Mouse (Mus musculus): Measurements from ENCODE around the gene Mfsd9. TPM values are rescaled to one million over a fixed set of nuclear protein-coding genes. Genes with fewer than 3 reads are reported as not detected.

Gene Mfsd9
- polyA plus RNA-seq, 1 experiment from 2014 or later, result 3.9 TPM

DNA sequence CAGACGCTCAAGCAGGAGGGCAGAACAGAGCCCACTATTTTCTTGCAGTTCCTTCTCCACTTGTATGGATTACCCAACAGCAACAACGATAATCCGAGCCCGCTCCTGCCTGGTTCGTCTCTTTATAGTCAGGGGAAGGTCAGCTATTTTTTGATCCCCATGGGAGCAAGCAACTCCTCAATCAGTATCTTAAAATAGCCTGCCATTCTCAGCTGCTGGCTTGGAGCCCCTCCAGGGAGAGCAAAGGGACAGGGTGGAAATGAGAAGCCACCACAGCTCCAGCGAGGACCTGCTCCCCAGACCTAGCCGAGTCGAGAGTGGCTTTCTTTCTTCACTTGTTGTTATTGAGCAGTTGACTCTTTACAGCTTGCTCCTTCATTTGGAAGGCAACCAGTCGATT, 14.9 kb upstream of the Mfsd9 start, which contains the start of gene Tmem182:
Gene Tmem182, plus strand, starts transcription at position 251 of the 400 bp plus-strand sequence.
- H3K27ac ChIP-seq (replicated peaks), result no peak within 1 kb of the TSS
- H3K36me3 ChIP-seq, result no peaks in the 10 kb centered on the region
- 56% methylated on average over 9 of the region's 9 CpGs for WGBS
- no peaks in the 10 kb centered on the region for H3K9me3 ChIP-seq (replicated peaks)
- no peaks in the 10 kb centered on the region for H3K4me1 ChIP-seq
- no peak within 1 kb of the TSS for H3K4me2 ChIP-seq (replicated peaks)
- H3K9ac ChIP-seq, result no peak within 1 kb of the TSS
- no peaks in the 10 kb centered on the region for H3K27me3 ChIP-seq
- no peak within 1 kb of the TSS for H3K4me3 ChIP-seq (replicated peaks)
- no peak for ATAC-seq (ENCODE audit: insufficient number of reproducible peaks, low FRiP score, low TSS enrichment, low read depth)

DNA sequence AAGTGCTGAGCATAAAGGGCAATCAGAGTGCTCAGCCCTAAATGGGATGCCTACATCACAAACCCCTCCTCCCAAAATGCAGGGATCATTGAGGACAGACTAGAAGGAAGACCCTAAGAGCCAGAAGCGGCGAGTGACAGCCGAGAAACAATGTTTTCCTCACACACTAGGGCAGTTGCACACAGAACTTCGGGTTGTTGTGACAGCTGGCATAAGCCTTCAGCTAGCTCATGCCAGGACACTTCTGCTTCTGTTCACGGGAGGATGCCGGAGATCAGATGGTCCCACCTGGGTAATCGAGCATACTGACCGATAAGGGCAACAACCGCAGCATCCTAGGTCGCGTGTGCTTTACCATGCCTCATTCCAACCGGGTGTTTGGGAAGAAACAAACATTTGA, 13.6 kb upstream of the Mfsd9 start:
- Histone ChIP-seq H3K9me3 (replicated peaks) (no peaks in the 10 kb centered on the region), H3K27me3 (no peaks in the 10 kb centered on the region), H3K4me2 (replicated peaks) (no peak overlapping the region), H3K4me3 (replicated peaks) (no peak overlapping the region), H3K9ac (no peak overlapping the region), H3K36me3 (no peaks in the 10 kb centered on the region), H3K4me1 (no peaks in the 10 kb centered on the region), H3K27ac (replicated peaks) (no peak overlapping the region)
- 83% methylated on average over 12 of the region's 12 CpGs for WGBS
- ATAC-seq (ENCODE audit: insufficient number of reproducible peaks, low FRiP score, low TSS enrichment, low read depth), result no peak

DNA sequence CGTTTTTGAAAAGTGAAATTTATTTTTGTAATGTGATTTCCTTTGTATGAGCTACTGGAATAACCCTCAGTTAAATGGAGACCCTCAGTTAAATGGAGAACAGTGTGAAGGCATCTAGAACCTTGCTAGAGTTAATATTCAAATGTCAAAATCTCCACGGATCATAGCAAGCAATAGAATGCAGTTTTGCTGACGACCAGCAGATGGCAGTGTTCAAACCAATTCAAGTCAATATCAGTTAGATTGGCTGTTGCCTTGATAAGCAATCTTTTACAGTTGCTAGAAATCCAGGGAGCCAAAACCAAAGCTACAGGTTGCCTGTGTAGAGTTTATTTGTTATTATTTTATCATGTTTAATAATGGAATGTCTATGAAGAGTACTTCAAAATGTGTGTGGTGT, 12.3 kb upstream of the Mfsd9 start:
- Histone ChIP-seq H3K27me3 (no peaks in the 10 kb centered on the region), H3K9me3 (replicated peaks) (no peaks in the 10 kb centered on the region), H3K4me3 (replicated peaks) (no peak overlapping the region), H3K27ac (replicated peaks) (no peak overlapping the region), H3K36me3 (no peaks in the 10 kb centered on the region), H3K9ac (no peak overlapping the region), H3K4me1 (no peaks in the 10 kb centered on the region), H3K4me2 (replicated peaks) (no peak overlapping the region)
- no peak for ATAC-seq (ENCODE audit: insufficient number of reproducible peaks, low FRiP score, low TSS enrichment, low read depth)
- WGBS, result 26% methylated on average over 3 of the region's 3 CpGs

DNA sequence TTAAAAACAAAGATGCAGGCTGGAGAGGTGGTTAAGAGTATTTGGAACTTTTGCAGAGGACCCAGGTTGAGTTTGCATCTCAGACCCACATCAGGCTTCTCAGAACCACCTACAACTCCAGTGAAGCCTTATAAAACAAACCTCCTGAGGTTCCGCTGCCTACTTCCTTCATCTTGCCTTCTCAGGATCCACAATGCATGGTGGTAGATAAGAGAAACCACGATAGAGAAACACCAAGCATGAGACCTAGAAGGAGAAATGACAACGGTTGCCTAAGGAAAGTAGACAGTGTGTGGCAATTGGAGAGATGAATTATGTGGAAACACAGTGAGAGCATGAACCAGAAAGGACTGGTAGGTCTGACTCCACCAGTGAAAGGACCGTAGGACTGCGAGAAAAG, 10.4 kb upstream of the Mfsd9 start:
- no peak overlapping the region for H3K4me2 ChIP-seq (replicated peaks)
- no peak overlapping the region for H3K4me3 ChIP-seq (replicated peaks)
- no peaks in the 10 kb centered on the region for H3K36me3 ChIP-seq
- H3K9me3 ChIP-seq (replicated peaks), result no peaks in the 10 kb centered on the region
- ATAC-seq (ENCODE audit: insufficient number of reproducible peaks, low FRiP score, low TSS enrichment, low read depth), result no peak
- no peaks in the 10 kb centered on the region for H3K27me3 ChIP-seq
- H3K4me1 ChIP-seq, result no peaks in the 10 kb centered on the region
- H3K27ac ChIP-seq (replicated peaks), result no peak overlapping the region
- H3K9ac ChIP-seq, result no peak overlapping the region
- 86% methylated on average over 5 of the region's 5 CpGs for WGBS

DNA sequence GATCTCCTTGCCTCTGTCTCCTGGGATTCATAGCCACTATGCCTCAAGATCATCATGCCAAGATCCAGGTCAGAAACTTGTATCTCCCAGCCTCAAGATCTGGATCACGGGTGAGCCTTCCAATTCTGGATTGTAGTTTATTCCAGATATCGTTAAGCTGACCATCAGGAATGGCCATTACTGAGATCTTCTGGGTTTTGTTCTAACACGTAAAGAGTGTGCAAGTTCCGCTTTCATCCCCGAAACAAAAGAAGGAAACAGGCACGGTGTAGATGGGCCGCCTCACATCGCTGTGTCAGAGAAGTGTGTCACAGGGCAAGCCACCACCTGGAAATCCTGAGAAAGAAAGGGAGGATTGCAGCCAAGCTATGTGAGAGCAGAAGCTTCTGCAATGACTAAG, 8.6 kb upstream of the Mfsd9 start:
- no peak for ATAC-seq (ENCODE audit: insufficient number of reproducible peaks, low FRiP score, low TSS enrichment, low read depth)
- Histone ChIP-seq H3K27me3 (no peaks in the 10 kb centered on the region), H3K9ac (no peak overlapping the region), H3K4me3 (replicated peaks) (no peak overlapping the region), H3K36me3 (no peaks in the 10 kb centered on the region), H3K4me1 (no peaks in the 10 kb centered on the region), H3K9me3 (replicated peaks) (no peaks in the 10 kb centered on the region), H3K27ac (replicated peaks) (no peak overlapping the region), H3K4me2 (replicated peaks) (no peak overlapping the region)
- WGBS, result 88% methylated on average over 8 of the region's 8 CpGs

DNA sequence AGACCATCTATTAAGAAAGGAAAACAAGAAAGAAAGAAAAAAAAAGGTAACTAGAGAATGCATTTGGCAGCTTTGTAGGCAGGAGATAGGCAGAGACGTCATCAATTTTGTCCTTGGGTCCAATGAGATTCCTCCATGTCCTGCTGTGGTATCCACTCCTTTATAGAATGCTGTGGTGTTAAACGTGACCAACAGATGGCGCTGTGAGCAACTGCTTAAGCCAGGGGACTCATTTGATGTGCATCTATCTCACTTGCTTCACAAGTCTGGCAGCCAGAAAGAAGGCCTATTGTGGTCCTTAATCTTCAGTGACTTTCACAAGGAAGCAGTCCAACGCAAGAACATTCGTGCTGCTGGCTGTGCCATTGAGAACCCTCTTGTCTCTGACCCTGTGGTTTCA, 6.9 kb upstream of the Mfsd9 start:
- H3K4me3 ChIP-seq (replicated peaks), result no peak overlapping the region
- no peak overlapping the region for H3K27ac ChIP-seq (replicated peaks)
- H3K27me3 ChIP-seq, result no peaks in the 10 kb centered on the region
- no peaks in the 10 kb centered on the region for H3K36me3 ChIP-seq
- H3K9me3 ChIP-seq (replicated peaks), result no peaks in the 10 kb centered on the region
- H3K4me1 ChIP-seq, result no peaks in the 10 kb centered on the region
- WGBS, result 16% methylated on average over 5 of the region's 5 CpGs
- ATAC-seq (ENCODE audit: insufficient number of reproducible peaks, low FRiP score, low TSS enrichment, low read depth), result no peak
- no peak overlapping the region for H3K4me2 ChIP-seq (replicated peaks)
- H3K9ac ChIP-seq, result no peak overlapping the region

DNA sequence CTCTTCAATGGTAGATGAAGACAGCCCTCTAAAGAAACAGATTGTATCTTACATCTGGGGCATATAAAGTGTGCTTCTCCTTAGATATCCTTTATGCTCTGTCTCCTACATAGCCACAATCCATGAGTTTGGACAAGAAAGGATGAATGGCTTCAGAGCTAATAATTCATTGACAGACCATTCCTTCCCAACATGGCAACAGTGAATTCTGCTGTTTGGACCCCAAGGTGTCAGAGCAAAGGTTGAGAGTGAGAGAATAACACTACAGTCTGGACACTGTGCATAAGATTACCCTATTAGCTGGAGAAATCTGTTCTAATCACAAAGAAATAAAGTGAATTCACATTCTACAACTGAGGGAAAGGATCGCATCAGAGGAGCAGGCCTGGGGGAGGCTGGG, 5.0 kb upstream of the Mfsd9 start:
- WGBS, result 96% methylated on average over 1 of the region's 1 CpGs
- ATAC-seq (ENCODE audit: insufficient number of reproducible peaks, low FRiP score, low TSS enrichment, low read depth), result no peak
- Histone ChIP-seq H3K27me3 (no peaks in the 10 kb centered on the region), H3K9ac (no peak overlapping the region), H3K36me3 (no peaks in the 10 kb centered on the region), H3K4me2 (replicated peaks) (no peak overlapping the region), H3K9me3 (replicated peaks) (no peaks in the 10 kb centered on the region), H3K27ac (replicated peaks) (no peak overlapping the region), H3K4me3 (replicated peaks) (no peak overlapping the region), H3K4me1 (no peaks in the 10 kb centered on the region)

DNA sequence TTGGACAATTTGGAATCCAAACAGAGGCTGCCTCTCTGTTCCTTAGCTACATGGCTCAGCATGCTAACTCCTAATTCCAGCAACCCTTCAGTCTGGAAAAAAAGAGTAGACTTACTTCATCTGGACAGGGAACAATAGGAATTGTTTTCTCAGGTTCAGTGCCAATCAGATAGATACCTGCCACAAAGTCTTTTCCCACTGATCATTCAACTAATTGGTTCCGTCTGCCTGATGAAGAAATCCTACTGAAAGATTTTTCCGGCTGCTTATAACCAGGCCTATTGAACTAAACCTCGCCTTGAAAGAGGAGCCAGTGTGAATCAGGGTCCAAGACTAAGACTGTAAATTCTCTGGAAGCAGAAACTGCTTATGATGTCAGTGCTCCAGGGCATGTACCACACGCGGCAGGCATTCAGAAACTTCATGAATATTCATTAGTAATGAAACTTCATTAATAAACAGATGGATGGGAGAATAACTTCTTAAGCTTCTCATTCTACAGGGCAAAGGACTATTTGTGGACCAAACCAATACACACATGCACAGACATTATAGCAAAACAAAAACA, 737 bp downstream of the Mfsd9 start:
- H3K4me1 ChIP-seq, result 0 out of 2 replicates have a peak, but pooled peaks cover 3% of the 10 kb centered on the region
- peak; percentile 22 for ATAC-seq (ENCODE audit: insufficient number of reproducible peaks, low FRiP score, low TSS enrichment, low read depth)
- no peaks in the 10 kb centered on the region; the same call in 1 of the 2 replicates for H3K36me3 ChIP-seq
- no peaks in the 10 kb centered on the region for H3K9me3 ChIP-seq (replicated peaks)
- WGBS, result 14% methylated on average over 5 of the region's 5 CpGs
- no peaks in the 10 kb centered on the region for H3K27me3 ChIP-seq
- peak overlapping the region; percentile 60 for H3K4me2 ChIP-seq (replicated peaks)
- peak overlapping the region; percentile 80; the same call in 1 of the 2 replicates for H3K27ac ChIP-seq (replicated peaks)
- H3K9ac ChIP-seq, result no peak overlapping the region
- peak overlapping the region; percentile 66 for H3K4me3 ChIP-seq (replicated peaks)

DNA sequence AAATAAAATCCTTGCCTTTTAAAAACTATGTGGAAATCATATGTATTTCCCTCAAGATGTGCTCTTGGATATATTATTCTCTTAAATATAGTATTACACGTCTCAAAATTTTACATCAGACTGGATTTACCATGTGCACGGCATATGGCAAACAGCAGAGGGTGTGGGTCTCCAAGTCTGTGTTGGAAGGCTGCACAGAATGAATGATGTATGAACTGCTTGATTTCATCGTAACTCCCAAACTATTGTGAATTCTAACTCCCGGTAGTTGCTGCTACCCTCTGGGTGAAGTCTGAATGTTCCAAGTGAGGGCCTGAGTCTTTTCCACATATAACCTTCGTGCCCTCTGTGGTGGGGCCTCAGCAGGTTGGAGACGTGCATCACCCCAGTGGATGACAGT, 1.5 kb downstream of the Mfsd9 start:
- H3K36me3 ChIP-seq, result no peaks in the 10 kb centered on the region; the same call in 1 of the 2 replicates
- 0 out of 2 replicates have a peak, but pooled peaks cover 3% of the 10 kb centered on the region for H3K4me1 ChIP-seq
- H3K4me2 ChIP-seq (replicated peaks), result peak overlapping the region; percentile 60; the same call in 1 of the 2 replicates
- no peak overlapping the region for H3K9ac ChIP-seq
- H3K27ac ChIP-seq (replicated peaks), result peak overlapping the region; percentile 80
- H3K9me3 ChIP-seq (replicated peaks), result no peaks in the 10 kb centered on the region
- no peak overlapping the region for H3K4me3 ChIP-seq (replicated peaks)
- no peaks in the 10 kb centered on the region for H3K27me3 ChIP-seq
- no peak for ATAC-seq (ENCODE audit: insufficient number of reproducible peaks, low FRiP score, low TSS enrichment, low read depth)
- WGBS, result 56% methylated on average over 6 of the region's 6 CpGs

DNA sequence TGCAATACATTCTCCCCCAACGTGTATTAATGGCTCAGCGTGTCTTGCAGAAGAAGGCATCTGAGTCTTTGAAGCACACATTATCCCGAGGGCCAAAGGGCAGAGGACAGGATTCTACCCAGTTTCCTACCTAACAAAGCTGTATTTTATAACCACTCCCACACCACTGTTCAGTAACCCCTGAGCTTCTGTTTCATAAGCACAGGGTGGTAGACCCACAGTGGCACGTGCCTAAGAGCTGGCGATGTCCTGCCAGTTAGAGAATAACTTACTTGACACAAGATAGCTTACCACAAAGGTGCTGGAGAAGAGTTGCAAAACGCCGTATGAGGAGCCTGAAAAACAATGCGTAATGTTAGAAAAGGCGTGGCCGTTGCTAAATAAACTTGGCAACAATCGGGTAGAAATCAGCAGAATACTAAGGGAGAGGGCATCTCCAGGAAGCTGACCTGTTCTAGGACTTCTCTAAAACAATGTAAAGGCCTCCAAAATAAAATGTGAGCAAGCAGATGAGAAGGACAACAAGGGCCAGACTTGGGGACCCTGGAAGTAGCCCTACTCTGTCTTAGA, 4.5 kb downstream of the Mfsd9 start:
- Histone ChIP-seq H3K4me2 (replicated peaks) (no peak overlapping the region), H3K9me3 (replicated peaks) (no peaks in the 10 kb centered on the region), H3K36me3 (peaks cover 4% of the 10 kb centered on the region), H3K27me3 (no peaks in the 10 kb centered on the region), H3K4me3 (replicated peaks) (no peak overlapping the region), H3K4me1 (0 out of 2 replicates have a peak, but pooled peaks cover 3% of the 10 kb centered on the region), H3K27ac (replicated peaks) (no peak overlapping the region), H3K9ac (no peak overlapping the region)
- 82% methylated on average over 11 of the region's 11 CpGs for WGBS
- ATAC-seq (ENCODE audit: insufficient number of reproducible peaks, low FRiP score, low TSS enrichment, low read depth), result no peak

DNA sequence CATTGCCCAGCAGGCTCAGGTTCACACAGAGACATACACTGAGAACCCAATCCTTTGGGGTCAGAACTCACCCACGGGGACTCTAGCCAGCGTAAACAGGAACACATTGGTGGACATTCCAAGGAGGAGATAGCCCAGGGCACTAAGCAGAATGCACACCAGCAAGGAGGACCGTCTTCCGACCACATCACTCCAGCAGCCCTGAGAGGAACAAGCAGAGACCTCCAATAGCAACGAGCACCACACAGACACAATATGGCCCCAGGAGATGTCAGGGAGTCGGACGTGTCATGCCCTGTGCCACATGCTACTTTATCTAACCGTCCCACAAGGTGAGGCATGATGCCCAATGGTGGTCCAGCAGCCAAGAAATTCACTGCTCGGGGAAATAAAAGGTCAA, 6.2 kb downstream of the Mfsd9 start:
- WGBS, result 82% methylated on average over 9 of the region's 9 CpGs

DNA sequence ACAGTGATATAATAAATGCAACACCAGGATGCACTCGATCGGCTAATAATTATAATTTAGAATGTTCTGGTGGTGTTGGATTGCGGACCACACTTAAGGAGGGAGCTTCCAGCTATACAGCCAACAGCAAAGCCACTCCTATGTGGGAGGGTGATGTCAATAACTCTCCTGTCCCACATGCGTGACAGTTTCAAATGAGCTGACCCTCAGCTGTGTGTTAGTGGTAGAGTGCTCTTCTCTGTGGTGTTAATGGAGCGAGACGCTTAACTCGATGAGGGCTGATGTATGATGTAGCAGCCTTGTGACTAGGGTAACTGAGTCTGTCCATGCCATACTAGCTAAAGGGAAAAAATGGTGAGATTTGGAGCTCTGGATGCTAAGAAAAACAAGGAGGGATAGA, 7.0 kb downstream of the Mfsd9 start:
- H3K4me2 ChIP-seq (replicated peaks), result no peak overlapping the region

More for the DNA sequence above, 6.2 kb downstream of the Mfsd9 start:
- Histone ChIP-seq H3K4me3 (replicated peaks) (no peak overlapping the region), H3K4me1 (0 out of 2 replicates have a peak, but pooled peaks cover under 1% of the 10 kb centered on the region), H3K27me3 (no peaks in the 10 kb centered on the region), H3K27ac (replicated peaks) (no peak overlapping the region), H3K4me2 (replicated peaks) (no peak overlapping the region), H3K9ac (no peak overlapping the region), H3K9me3 (replicated peaks) (0 out of 2 replicates have a peak, but pooled peaks cover 5% of the 10 kb centered on the region), H3K36me3 (peaks cover 21% of the 10 kb centered on the region)
- ATAC-seq (ENCODE audit: insufficient number of reproducible peaks, low FRiP score, low TSS enrichment, low read depth), result no peak

More for the DNA sequence above, 7.0 kb downstream of the Mfsd9 start:
- Histone ChIP-seq H3K27ac (replicated peaks) (no peak overlapping the region), H3K4me1 (no peaks in the 10 kb centered on the region), H3K9me3 (replicated peaks) (peaks cover 14% of the 10 kb centered on the region; the same call in 1 of the 2 replicates), H3K27me3 (no peaks in the 10 kb centered on the region), H3K36me3 (peaks cover 29% of the 10 kb centered on the region), H3K9ac (no peak overlapping the region), H3K4me3 (replicated peaks) (no peak overlapping the region)
- 91% methylated on average over 7 of the region's 7 CpGs for WGBS
- ATAC-seq (ENCODE audit: insufficient number of reproducible peaks, low FRiP score, low TSS enrichment, low read depth), result no peak

Data from embryonic facial prominence, embryonic 15.5 days (tissue).